Mouse (Mus musculus): Measurements from ENCODE around the gene Gm10972. TPM values are rescaled to one million over a fixed set of nuclear protein-coding genes. Genes with fewer than 3 reads are reported as not detected.
"Not testable (repeated sequence)": the region's sequence is repeated elsewhere in the genome, so short reads cannot be mapped to it uniquely, and the experiment has no call there.

Gene Gm10972
- not detected in 2 replicates for polyA plus RNA-seq (2015; fragmentation: Nextera tagmentation; extraction: Ambion mirVana)

GRCm38 (mm10) chr3:94642495-94643162, at the start of gene Gm10972:
TSS of gene Gm10972 (plus strand) at chr3:94643112.
- not testable (repeated sequence) for H3K4me1 ChIP-seq; H3K9me3 ChIP-seq; H3K27ac ChIP-seq; H3K4me3 ChIP-seq; H3K9ac ChIP-seq; H3K36me3 ChIP-seq (replicated peaks); H3K27me3 ChIP-seq (replicated peaks); H3K4me2 ChIP-seq; ATAC-seq (replicated peaks)
- 87% methylated on average over 2 of the region's 2 CpGs for WGBS

GRCm38 (mm10) chr3:94595871-94596287, 47.0 kb upstream of the Gm10972 start:
- Histone ChIP-seq H3K9me3 (no peaks in the 10 kb centered on the region), H3K36me3 (replicated peaks) (no peaks in the 10 kb centered on the region), H3K9ac (no peak overlapping the region), H3K27ac (no peak overlapping the region), H3K4me3 (no peak overlapping the region), H3K4me2 (no peak overlapping the region), H3K4me1 (no peaks in the 10 kb centered on the region), H3K27me3 (replicated peaks) (no peaks in the 10 kb centered on the region)
- no peak for ATAC-seq (replicated peaks)
- WGBS, result 93% methylated on average over 6 of the region's 6 CpGs

- H3K27ac ChIP-seq, result no peak overlapping the region
- no peak overlapping the region for H3K9ac ChIP-seq
- H3K4me2 ChIP-seq, result no peak overlapping the region
- no peaks in the 10 kb centered on the region for H3K27me3 ChIP-seq (replicated peaks)
- no peak for ATAC-seq (replicated peaks)
- H3K4me3 ChIP-seq, result no peak overlapping the region
- no peaks in the 10 kb centered on the region for H3K9me3 ChIP-seq
- H3K36me3 ChIP-seq (replicated peaks), result no peaks in the 10 kb centered on the region
- WGBS, result 86% methylated on average over 3 of the region's 3 CpGs
- no peaks in the 10 kb centered on the region for H3K4me1 ChIP-seq
These were observed 45.6 kb upstream of the Gm10972 start for GRCm38 (mm10) chr3:94597224-94597779.

GRCm38 (mm10) chr3:94601959-94602358, 41.0 kb upstream of the Gm10972 start:
- Histone ChIP-seq H3K27me3 (replicated peaks) (no peaks in the 10 kb centered on the region), H3K4me2 (no peak overlapping the region), H3K4me3 (no peak overlapping the region), H3K9me3 (no peaks in the 10 kb centered on the region), H3K9ac (no peak overlapping the region), H3K27ac (no peak overlapping the region), H3K4me1 (no peaks in the 10 kb centered on the region), H3K36me3 (replicated peaks) (no peaks in the 10 kb centered on the region)
- WGBS, result 2% methylated on average over 4 of the region's 4 CpGs
- ATAC-seq (replicated peaks), result no peak; the same call in 1 of the 2 replicates

GRCm38 (mm10) chr3:94609621-94610020, 33.3 kb upstream of the Gm10972 start:
- Histone ChIP-seq H3K27me3 (replicated peaks) (no peaks in the 10 kb centered on the region), H3K4me2 (no peak overlapping the region), H3K27ac (no peak overlapping the region), H3K4me3 (no peak overlapping the region), H3K9ac (no peak overlapping the region), H3K9me3 (no peaks in the 10 kb centered on the region), H3K4me1 (no peaks in the 10 kb centered on the region), H3K36me3 (replicated peaks) (no peaks in the 10 kb centered on the region)
- WGBS, result 91% methylated on average over 3 of the region's 3 CpGs
- no peak for ATAC-seq (replicated peaks)

- no peak for ATAC-seq (replicated peaks)
- H3K36me3 ChIP-seq (replicated peaks), result no peaks in the 10 kb centered on the region
- no peak overlapping the region for H3K4me2 ChIP-seq
- no peak overlapping the region for H3K27ac ChIP-seq
- no peaks in the 10 kb centered on the region for H3K9me3 ChIP-seq
- H3K27me3 ChIP-seq (replicated peaks), result no peaks in the 10 kb centered on the region
- H3K9ac ChIP-seq, result no peak overlapping the region
- H3K4me1 ChIP-seq, result no peaks in the 10 kb centered on the region
- no peak overlapping the region for H3K4me3 ChIP-seq
- WGBS, result 77% methylated on average over 2 of the region's 2 CpGs
These were observed 32.3 kb upstream of the Gm10972 start for GRCm38 (mm10) chr3:94610581-94610980.

GRCm38 (mm10) chr3:94611343-94611742, 31.6 kb upstream of the Gm10972 start:
- WGBS, result 72% methylated on average over 4 of the region's 4 CpGs

GRCm38 (mm10) chr3:94611834-94612233, 31.1 kb upstream of the Gm10972 start:
- Histone ChIP-seq H3K27me3 (replicated peaks) (no peaks in the 10 kb centered on the region), H3K27ac (no peak overlapping the region), H3K9ac (no peak overlapping the region), H3K4me2 (no peak overlapping the region), H3K36me3 (replicated peaks) (no peaks in the 10 kb centered on the region), H3K4me3 (no peak overlapping the region), H3K9me3 (no peaks in the 10 kb centered on the region), H3K4me1 (no peaks in the 10 kb centered on the region)
- WGBS, result 76% methylated on average over 5 of the region's 5 CpGs
- ATAC-seq (replicated peaks), result no peak

More at GRCm38 (mm10) chr3:94611343-94611742, 31.6 kb upstream of the Gm10972 start:
- no peak overlapping the region for H3K4me3 ChIP-seq
- no peaks in the 10 kb centered on the region for H3K36me3 ChIP-seq (replicated peaks)
- no peaks in the 10 kb centered on the region for H3K4me1 ChIP-seq
- no peak overlapping the region for H3K9ac ChIP-seq
- H3K9me3 ChIP-seq, result no peaks in the 10 kb centered on the region
- no peak overlapping the region for H3K4me2 ChIP-seq
- H3K27ac ChIP-seq, result no peak overlapping the region
- ATAC-seq (replicated peaks), result no peak
- H3K27me3 ChIP-seq (replicated peaks), result no peaks in the 10 kb centered on the region

GRCm38 (mm10) chr3:94612274-94612673, 30.6 kb upstream of the Gm10972 start:
- H3K36me3 ChIP-seq (replicated peaks), result no peaks in the 10 kb centered on the region
- WGBS, result 88% methylated on average over 1 of the region's 1 CpGs
- no peaks in the 10 kb centered on the region for H3K27me3 ChIP-seq (replicated peaks)
- H3K4me1 ChIP-seq, result no peaks in the 10 kb centered on the region
- H3K4me2 ChIP-seq, result no peak overlapping the region
- H3K27ac ChIP-seq, result no peak overlapping the region
- no peak overlapping the region for H3K4me3 ChIP-seq
- no peaks in the 10 kb centered on the region for H3K9me3 ChIP-seq
- no peak overlapping the region for H3K9ac ChIP-seq
- ATAC-seq (replicated peaks), result no peak

GRCm38 (mm10) chr3:94613258-94613878, 29.5 kb upstream of the Gm10972 start:
- WGBS, result 52% methylated on average over 7 of the region's 7 CpGs
- no peak for ATAC-seq (replicated peaks)
- Histone ChIP-seq H3K9ac (no peak overlapping the region), H3K36me3 (replicated peaks) (no peaks in the 10 kb centered on the region), H3K27me3 (replicated peaks) (no peaks in the 10 kb centered on the region), H3K27ac (no peak overlapping the region), H3K9me3 (no peaks in the 10 kb centered on the region), H3K4me3 (no peak overlapping the region), H3K4me1 (no peaks in the 10 kb centered on the region), H3K4me2 (no peak overlapping the region)

GRCm38 (mm10) chr3:94616717-94617116, 26.2 kb upstream of the Gm10972 start:
- WGBS, result 70% methylated on average over 4 of the region's 4 CpGs
- no peak overlapping the region for H3K4me3 ChIP-seq
- H3K27ac ChIP-seq, result no peak overlapping the region
- no peak for ATAC-seq (replicated peaks)
- no peaks in the 10 kb centered on the region for H3K36me3 ChIP-seq (replicated peaks)
- no peaks in the 10 kb centered on the region for H3K4me1 ChIP-seq
- no peak overlapping the region for H3K4me2 ChIP-seq
- H3K9me3 ChIP-seq, result no peaks in the 10 kb centered on the region
- no peaks in the 10 kb centered on the region for H3K27me3 ChIP-seq (replicated peaks)
- H3K9ac ChIP-seq, result no peak overlapping the region

- Histone ChIP-seq H3K9ac (no peak overlapping the region), H3K4me1 (no peaks in the 10 kb centered on the region), H3K27ac (no peak overlapping the region), H3K36me3 (replicated peaks) (no peaks in the 10 kb centered on the region), H3K9me3 (no peaks in the 10 kb centered on the region), H3K4me3 (no peak overlapping the region), H3K27me3 (replicated peaks) (no peaks in the 10 kb centered on the region), H3K4me2 (no peak overlapping the region)
- ATAC-seq (replicated peaks), result no peak
- 84% methylated on average over 11 of the region's 11 CpGs for WGBS
These were observed 21.0 kb upstream of the Gm10972 start for GRCm38 (mm10) chr3:94621740-94622507.
